In genomic region chr11:42579804-42580203, GRCm38 (mm10) we compare ENCODE assay signal across 29 mouse cellular contexts.
A peak's percentile ranks its signal among the peaks of the same experiment; 100 is the strongest.
DNase-seq lines count a peak whose midpoint lies in the region; ATAC-seq and TF ChIP-seq lines count a peak whose summit lies in the region.
"Had no signal": no experiment of that assay in that cellular context is flagged by ENCODE, and none has a peak within 500 bp of the region (broad histone marks: within the 10 kb centered on the region; RNA-seq: fewer than 3 reads in every experiment).

No protein-coding gene starts in this region.

- peak overlapping the region; percentile 76 for H3K27ac ChIP-seq in left cerebral cortex, adult 2 months
- H3K27ac ChIP-seq: forebrain, embryonic 12.5 days; gastrocnemius, adult 2 months; heart, adult 2 months; hindbrain, embryonic 10.5 days; hindbrain, embryonic 15.5 days; kidney, embryonic 15.5 days; limb, embryonic 10.5 days; limb, embryonic 15.5 days; liver, embryonic 13.5 days; macrophage; neural tube, embryonic 12.5 days; stomach, embryonic 15.5 days had no signal

- H3K4me3 ChIP-seq in left cerebral cortex, adult 2 months: no peak overlapping the region
- H3K4me3 ChIP-seq: forebrain, embryonic 12.5 days; gastrocnemius, adult 2 months; heart, adult 2 months; heart, embryonic 12.5 days; hindbrain, embryonic 10.5 days; hindbrain, embryonic 15.5 days; kidney, embryonic 15.5 days; limb, embryonic 10.5 days; limb, embryonic 15.5 days; liver, embryonic 13.5 days; myocyte; neural tube, embryonic 12.5 days; stomach, embryonic 15.5 days had no signal

- no peak for DNase-seq in cerebellum, postnatal 4 days (ENCODE audit: low spot score in 2 of 2)
- DNase-seq in left cerebral cortex, adult 2 months (ENCODE audit: extremely low spot score in 1 of 2, low spot score in 2 of 2): no peak
- DNase-seq in left cerebral cortex, postnatal 14 days (ENCODE audit: low spot score in 2 of 2): no peak
- peak; percentile 29 for DNase-seq in cerebellum, adult 8-10 months
- DNase-seq in retina, embryonic 14.5 days (ENCODE audit: low spot score): peak; percentile 5
- DNase-seq in right cerebral cortex, postnatal 14 days: no peak
- no peak for DNase-seq in heart, postnatal 36 days
- DNase-seq: adrenal gland, adult 8-10 months; gastrocnemius, adult 2 months; heart, adult 2 months; kidney, adult 18-20 months; kidney, postnatal 25 days; liver, embryonic 13.5 days; lung, adult 18-20 months; midbrain, embryonic 14.5 days; right cerebral cortex, postnatal 25 days had no signal

- TF ChIP-seq CTCF in left cerebral cortex, adult 2 months (IDR thresholded peaks at IDR 0.05): no peak

- intact Hi-C loops in left cerebral cortex, adult 2 months (cut with DNase I): no loop called here
- intact Hi-C loops in left cerebral cortex, postnatal 14 days (cut with DNase I): no loop called here
- intact Hi-C loops in heart, postnatal 36 days (cut with DNase I): no loop called here

- peak; percentile 58 for ATAC-seq in cerebellum, adult (ENCODE audit: insufficient number of reproducible peaks, low FRiP score, low TSS enrichment)
- ATAC-seq: lung, postnatal 0 days had no signal

Comparison
In these comparisons a context has a peak if more than half of its experiments do, and no peak if none do; other contexts are left out.
1. DNase-seq: peak in cerebellum, adult 8-10 months (single experiment) and retina, embryonic 14.5 days (single experiment); none in cerebellum, postnatal 4 days (0 of 2), left cerebral cortex, adult 2 months (0 of 2), left cerebral cortex, postnatal 14 days (0 of 2), right cerebral cortex, postnatal 14 days (single experiment) and heart, postnatal 36 days (0 of 2).